Mouse (Mus musculus) Muller cell, postnatal 12 days (primary cell): ENCODE measurements around the gene Vps37c.
A peak's percentile ranks its signal among the peaks of the same experiment; 100 is the strongest.

ENCODE experiments used
- DNase-seq: peaks from one replicate; pipeline ENCODE4 v3.0.0-alpha.2; 2015; ENCODE audit errors: inconsistent ontology term

The Vps37c gene

DNA sequence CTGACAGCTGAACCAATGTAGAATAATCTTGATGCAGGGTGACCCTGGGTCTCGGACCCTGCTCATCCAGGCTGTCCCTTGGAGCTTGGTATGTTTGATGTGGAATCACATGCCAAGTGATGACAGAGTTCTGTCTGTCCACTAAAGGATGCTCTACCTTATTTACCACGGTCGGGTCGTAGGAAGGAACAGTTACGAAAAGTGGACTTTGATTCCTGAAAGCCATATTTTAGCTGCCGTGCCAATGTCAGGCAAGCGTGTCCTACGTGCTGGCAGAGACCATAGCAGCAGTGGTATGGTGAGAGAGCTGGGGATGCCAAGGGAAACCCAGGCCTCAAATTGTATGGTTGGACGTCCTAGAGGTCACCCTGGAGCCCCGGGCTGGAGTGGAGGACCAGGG, 25.0 kb downstream of the Vps37c start:
- no peak for DNase-seq

DNA sequence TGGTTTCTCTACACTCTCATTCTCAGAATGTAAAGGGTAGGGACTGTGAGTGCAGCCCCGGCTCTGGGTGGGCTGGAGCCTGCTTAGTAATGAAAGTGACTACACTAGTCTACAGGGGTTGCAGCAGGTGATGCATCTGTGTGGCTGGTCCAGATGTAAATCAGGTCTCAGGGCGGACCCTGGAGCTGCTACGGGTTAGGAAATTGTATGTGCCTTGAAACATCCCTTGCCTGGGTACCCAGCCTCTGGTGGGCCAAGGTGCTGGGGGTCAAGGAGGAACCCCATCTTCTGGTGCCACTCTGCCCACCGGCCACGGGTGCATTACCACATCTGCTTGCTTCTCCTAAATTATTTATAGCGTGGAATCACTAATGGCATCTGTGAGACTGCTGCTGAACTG, 25.6 kb downstream of the Vps37c start:
- no peak for DNase-seq

DNA sequence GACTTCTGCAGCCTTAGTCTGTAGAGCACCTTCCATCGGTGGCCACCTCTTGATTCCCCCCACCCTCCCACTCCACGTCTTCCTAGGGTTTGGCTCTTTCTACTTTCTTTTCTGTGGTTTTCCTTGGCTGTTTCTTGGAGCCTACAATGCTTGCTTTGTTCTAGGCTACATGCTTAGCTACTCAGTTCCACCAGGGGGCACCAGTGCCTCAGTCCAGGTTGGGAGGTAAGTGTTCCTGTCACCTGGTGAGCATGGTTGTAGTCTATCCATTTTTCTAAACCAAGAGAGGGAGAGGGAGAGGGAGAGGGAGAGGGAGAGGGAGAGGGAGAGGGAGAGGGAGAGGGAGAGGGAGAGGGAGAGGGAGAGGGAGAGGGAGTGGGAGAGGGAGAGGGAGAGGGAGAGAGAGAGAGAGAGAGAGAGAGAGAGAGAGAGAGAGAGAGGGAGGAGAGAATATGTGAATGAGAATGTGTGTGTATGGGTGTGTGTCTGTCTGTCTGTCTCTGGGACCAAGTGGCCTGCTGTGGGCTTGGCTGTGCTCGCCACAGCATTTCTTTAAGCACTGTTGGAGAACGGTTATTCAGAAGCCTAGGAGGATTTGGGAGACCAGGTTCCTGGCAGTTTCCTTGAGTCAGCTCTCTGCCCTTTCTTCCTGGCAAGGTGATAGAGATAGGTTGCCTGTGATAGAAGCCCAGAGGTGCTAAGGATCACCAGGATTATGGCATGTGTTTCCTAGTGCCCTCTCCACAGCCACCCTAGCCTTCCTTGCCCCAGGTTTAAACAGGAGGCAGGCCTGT, 26.3 kb downstream of the Vps37c start:
- peak; percentile 72 for DNase-seq

DNA sequence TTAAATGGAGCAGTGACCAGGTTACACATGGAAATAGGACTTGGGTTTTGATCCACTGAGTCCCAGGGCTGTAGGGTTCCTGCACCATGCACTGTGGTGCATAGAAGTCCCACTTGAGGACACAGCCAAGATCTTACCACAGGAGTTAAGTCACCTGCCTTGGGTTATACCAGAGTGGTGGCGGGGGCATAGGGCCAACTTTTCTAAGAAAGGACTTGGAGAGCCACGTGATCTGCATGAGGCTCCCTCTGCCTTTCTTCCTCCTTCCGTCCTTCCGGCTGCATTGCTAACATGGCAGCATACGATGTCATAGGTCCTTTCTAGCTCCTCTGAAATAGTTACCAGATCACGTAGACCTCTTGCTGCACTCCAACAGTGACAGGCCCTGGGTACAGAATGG, 26.9 kb downstream of the Vps37c start:
- no peak for DNase-seq

DNA sequence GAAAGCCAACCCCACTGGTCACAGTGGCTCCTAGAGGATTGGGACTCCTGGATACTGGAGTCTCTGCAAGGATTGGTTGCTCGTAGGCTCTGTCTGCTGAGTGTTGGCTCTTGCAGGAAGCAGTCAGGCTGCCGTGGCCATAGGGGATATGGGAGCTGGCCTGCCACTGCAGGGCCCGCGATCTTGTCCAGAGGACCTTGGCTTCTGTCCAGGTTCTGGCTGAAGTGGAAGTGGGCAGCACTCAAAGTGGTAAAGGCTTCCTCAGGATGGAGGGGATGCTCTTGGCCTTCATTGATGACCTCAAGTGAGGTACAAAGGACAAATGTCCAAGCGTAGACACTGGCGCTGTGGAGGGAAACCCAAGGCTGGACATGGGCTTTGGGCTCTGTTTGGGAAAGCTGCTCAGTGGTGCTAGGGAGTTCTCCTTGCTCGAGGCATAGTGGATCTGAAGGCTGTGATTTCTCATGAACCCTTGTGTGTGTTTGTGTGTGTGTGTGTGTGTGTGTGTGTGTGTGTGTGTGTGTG, 29.8 kb downstream of the Vps37c start:
- no peak for DNase-seq

DNA sequence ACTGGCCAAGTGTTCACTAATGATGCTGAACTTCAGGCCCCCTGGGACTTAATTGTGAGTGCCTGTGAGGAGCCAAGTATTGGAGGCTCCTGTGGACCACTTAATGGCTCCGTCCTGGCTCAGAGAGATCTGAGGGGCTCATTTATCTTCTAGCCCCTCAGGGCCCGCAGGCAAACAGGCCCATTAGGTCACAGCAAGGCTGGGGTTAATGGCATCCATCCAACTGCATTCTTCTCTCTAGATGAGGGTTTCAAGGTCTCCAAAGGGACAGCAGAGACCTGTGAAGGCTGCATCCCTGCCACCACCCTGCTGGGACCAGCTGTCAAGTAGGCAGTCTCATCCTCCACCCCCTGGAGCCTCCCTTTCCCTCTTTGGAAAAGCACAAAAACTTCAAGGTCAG, 31.2 kb downstream of the Vps37c start:
- DNase-seq: no peak

DNA sequence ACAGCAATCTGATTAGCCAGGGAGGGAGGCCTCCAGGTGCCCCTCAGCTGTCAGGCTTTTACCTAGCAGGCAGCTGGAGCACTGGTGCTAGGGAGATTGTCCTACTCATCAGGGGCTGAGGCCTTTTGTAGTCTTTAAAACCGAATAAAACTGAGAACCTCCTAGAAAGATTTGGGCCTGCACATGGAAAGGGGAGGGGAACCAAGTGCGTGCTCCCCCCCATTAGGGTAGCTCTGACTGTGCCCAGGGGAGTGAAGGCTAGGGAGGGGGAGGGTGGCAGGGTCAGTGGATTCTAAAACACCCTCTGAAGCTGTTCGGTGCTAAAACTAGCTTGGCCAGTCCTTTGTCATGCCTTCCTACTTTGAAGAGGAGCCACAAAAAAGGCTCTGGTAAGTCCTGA, 32.0 kb downstream of the Vps37c start:
- no peak for DNase-seq

DNA sequence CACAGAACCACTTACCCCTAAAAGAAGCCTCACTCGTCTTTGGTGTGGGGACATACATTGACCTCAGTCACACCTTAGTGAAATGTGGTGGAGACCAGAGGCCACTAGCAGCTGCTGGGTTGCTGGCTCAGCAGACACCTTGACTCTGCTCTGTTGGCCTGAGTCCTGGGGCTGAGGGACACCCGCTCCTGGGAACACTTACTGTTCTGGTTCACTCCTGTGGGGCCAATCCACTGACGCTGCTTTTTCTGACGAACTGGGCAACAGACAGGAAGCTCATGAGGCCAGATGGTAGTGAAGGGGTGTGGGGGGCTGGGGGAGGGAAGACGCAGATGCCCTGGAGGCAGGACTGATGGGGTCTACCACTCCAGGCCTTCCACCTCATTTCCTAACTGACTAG, 32.5 kb downstream of the Vps37c start:
- DNase-seq: no peak

DNA sequence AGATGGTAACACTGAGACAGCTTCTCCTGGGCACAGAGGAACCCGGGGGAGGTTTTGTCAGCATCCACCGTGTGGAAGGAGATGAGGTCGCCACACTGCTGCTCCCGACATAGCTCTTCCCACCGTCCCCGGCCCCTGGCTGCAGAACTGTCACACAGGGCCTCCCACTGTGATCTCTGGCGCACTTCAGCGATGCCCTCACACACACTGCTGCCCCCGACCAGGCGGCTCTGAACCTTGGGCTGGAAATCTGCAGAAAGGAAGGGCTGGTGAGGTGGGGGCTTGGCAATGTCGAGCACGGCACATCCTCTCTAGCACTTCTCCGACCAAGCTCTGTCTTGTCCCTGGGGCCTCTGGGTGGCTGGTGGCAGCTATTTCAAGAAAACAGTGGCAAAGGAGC, 34.5 kb downstream of the Vps37c start:
- DNase-seq: no peak

DNA sequence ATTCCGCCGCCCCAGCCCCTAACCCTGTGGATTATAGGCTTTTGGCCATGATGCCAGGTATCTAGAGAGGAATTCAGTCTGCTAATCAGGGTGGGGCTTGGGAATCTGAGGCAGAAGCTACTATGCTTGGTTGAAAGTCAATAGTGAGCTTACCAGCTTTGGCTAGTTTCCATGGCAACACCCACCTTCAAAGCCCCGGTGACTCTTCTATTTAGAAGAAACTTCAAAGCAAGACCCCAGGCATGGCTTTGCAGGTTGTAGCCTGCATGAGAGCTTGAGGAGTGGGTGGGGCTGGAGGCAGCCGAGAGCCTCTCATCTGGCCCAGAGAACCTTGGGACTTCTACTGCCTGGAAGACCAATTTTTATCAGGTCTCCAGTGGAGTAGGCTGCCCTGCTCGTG, 35.1 kb downstream of the Vps37c start:
- DNase-seq: no peak

DNA sequence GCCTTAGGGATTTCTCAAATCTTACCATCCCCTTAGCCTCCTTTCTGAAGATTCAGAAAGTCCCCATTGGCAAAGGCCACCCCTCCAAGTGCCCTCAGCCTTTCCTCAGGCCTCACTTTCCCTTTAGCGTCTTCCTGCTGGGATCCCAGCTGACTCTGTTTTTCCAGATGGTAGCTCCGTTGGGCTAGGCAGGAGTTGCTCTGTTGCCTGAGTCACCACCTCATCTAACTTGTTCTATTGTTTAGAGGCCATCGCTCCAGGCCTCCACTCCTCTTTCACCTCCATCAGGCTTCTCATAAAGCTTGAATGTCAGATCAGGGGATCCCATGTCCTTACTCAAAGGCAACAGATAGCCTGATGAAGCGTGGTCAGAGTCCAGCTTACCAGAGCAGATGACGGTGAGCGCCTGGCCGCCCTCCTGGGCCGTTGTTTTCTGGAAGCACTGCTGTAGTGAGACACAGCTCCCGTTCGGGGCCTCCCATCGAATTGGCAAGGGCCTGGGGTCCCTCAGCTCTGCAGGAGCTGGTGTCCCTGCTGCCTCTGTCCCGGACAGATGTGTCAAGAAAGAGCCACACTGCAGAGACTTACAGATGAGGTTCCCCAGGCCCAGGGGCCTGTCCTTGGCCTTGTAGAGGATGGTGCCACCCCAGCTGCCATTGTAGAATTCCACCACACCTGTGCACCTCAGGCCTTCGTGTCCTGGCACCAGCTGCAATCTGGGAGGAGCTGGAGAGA, 36.3 kb downstream of the Vps37c start:
- no peak for DNase-seq

DNA sequence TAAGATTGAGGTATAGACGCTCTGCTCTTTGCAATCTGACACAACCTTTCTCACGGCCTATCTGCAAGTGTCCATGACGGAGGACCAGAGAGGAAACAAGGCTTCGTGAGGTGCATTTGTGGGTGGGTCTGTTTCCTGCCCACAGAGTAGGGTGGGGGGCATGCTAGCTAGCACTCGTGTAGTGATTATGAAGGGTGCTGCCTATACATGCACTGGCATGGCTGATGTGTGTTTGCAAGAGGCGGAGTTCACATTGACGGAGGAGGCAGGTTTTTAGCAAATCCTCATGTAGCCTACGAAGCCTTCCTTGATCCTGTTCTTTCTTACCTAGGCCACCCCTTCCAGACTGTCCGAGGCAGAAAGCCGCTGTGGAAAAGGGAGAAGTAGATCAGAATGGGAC, 41.4 kb downstream of the Vps37c start:
- DNase-seq: no peak

DNA sequence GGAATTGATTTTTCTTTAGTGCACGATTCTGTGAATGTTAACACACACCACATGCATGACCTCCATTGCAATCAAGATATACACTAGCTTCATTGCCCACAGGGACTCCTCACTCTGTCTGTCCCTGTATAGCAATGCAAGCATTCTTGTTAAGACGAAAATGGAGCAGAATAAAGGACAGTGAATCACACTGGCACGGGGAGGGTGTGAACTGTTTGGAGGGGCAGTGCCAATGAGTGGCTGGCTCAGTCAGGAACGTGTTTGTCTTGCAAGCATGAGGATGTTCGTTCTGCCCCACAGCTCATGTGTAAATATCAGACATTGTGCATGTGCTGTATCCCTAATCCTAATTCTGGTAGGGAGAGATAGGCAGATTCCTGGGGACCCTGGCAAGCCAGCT, 41.9 kb downstream of the Vps37c start:
- DNase-seq: no peak

DNA sequence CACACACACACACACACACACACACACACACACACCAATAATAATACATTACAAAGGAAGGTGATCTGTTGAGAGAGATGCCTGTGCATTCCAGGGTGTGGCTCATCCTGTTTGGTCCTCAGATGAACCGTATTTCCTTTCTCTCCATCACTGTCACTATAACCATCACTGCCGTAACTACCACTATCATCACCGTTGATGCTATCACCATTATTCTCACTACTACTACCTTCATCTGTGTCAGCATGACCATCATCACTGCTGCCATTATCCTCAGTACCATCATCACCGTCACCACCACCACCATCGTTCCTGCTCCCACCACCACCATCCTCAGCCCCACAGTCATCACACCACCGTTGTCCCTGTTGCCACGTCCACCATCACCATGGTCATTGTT, 43.4 kb downstream of the Vps37c start:
- DNase-seq: no peak

DNA sequence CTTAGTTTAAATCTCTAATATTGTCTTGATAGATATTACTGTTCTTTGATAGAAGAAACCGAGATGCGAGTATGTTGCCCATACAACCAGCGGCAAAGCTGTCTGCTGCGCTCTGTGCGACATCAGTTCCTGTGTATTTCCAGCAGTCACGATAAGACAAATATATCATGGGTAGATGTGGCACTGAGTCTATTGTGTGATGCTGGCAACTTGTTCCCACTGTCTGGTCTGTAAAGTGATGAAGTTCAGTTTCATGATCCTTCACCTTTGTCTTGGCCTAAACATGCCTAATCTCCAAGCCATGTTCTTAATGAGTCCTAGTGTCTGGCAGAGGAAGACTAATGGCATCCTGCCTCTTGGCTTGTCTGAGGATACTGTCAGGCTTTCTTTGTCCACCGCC, 44.2 kb downstream of the Vps37c start:
- no peak for DNase-seq

DNA sequence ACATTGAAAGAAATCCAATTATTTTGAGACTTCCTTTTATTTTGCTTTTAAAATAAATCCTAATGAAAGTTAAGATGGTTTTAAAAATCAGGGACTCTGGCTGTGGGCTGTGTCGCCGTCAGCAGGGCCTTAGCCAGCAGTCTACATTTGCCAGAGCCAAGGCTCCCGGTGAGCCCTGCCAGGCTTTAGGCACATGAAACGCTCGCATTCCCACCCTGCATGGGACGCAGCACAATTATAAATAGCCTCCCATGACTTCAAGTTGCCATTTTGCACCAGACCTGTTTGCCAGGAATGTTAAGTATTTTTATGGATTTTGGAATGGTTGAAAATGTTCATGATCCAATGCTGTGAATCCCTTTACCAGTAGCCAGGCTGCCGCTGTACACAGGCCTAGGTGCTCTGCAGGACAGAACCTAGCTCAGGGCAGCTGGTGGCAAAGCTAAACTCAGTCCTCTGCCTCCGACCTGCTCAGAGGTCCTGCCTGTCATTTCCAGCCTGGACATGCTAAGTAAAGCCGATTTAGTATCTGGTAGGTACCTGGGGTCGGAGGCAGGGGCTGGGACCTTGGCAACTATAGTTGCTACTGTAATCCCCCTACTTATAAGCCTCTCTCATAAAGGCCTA, 45.1 kb downstream of the Vps37c start:
- no peak for DNase-seq

DNA sequence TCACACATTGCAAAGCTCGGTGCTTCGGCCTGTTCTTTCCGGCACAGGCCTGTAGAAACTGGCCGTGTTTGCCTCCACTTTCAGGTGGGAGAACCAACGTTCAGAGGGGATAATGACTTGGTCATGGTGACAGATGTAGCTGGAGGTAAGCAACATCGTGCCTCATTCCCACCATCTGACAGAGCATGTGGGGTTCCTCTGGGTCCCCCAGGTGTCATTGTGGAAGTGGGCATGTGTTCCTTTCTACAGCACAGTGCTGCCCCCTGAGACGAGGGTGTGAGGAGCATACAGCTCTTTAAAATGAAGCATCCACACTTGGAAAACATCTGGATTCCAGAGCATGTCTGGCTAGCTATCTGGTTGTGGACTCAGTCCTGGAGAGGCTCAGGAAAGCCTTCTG, 46.0 kb downstream of the Vps37c start:
- DNase-seq: no peak

DNA sequence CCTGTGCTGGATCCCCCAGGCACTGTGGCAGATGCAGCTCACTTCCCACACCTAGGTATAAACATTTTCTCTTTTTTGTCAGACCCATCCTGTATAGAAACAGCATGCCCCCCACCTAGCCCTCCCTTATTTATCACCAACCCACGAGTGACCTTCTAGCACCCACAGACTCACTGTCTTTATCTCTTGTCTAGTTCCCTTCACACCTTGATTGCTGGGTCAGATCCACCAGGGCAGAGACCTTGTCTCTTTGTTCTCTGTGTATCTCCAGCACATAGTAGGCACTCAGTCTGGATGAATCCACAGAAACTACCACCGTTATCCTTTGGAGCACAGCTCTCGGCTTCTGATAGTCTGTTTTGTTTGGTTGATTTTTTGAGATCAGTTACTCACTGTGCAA, 46.5 kb downstream of the Vps37c start:
- no peak for DNase-seq

DNA sequence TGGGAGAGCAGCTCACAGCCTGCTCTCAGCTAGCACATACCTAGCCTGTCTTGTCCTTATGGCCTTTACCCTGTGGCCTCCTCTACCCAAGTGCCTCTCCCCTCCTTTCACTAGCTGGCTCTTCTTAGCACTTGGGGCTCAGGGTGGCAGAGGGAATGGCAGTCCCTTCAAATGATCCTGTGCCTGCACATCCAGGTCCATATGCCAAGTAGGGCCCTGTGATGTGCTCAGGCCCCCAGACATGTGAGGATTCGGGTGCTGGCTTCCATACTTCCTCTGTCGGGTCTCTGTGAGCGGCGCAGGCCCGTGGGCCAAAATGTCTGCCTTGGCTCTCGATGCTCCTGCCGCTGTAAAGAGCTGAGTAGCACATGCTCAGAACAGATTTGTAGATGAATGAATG, 47.3 kb downstream of the Vps37c start:
- DNase-seq: no peak

DNA sequence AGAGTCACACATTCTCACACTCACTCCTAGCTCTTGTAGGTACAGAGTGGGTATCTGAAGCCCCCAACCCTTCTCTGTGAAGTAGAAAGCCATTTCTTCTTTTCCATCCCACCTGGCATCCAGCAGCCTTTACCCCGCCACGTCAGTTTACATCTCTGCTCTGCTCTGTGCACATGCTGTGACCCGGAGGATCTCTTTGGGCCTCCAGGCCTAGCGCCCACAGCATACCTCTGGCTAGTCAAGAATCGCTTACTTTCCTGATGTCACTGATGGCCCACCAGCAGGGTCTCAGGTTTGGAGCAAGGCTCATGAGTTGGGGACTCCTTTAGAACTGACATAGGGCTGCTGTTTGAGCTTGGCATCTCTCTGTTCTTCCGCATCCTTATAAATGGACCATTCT, 49.5 kb downstream of the Vps37c start:
- DNase-seq: no peak

DNA sequence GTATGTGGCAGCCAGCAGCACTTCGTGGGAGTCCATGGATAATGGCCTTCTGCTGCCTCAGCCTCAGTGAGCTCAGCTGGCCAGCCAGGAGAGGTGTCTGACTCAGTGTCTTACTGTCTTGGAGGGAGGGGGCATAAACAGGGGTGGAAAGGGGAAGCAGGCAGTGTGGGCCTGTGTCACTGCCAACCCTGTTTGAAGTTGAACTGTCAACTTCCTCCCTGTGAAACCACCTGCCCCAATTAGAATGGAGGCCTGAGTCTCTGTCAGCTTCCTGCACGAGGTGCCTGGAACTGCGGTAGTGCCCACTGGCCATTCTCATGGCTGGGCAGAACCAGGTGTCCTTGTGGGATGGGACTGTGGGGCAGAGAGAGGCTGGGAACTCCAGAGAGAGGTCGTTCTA, 50.3 kb downstream of the Vps37c start, which contains the start of gene Cd5:
TSS of gene Cd5 (minus strand) at position 192 of the 400 bp plus-strand sequence.
- no peak for DNase-seq

DNA sequence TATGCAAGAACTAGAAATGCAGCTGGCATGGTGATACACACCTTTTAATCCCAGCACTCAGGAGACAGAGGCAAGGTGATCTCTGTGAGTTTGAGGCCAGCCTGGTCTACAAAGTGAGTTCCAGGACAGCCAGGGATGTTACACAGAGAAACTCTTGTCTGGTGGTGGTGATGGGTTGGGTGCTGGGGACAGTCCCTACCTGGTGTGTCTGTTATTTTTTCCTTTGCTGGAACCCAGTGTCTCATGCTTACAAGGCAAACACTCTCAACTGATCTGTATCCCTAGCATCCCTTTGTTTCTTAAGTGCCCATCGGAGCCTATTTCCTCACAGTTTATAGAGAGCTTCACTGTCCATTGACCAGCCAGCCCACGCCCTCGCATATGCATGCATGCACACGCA, 51.4 kb downstream of the Vps37c start:
- DNase-seq: no peak
